12 mouse cellular contexts compared by ENCODE assay signal in genomic region chr5:37050521-37051373, GRCm38 (mm10). TPM values are rescaled to one million over a fixed set of nuclear protein-coding genes. Genes with fewer than 3 reads are reported as not detected.
DNase-seq lines count a peak whose midpoint lies in the region; ATAC-seq lines count a peak whose summit lies in the region.
"Had no signal": no experiment of that assay in that cellular context is flagged by ENCODE, and none has a peak within 500 bp of the region (broad histone marks: within the 10 kb centered on the region; RNA-seq: fewer than 3 reads in every experiment).

No protein-coding gene starts in this region.

- no peak for ATAC-seq in heart, embryonic 11.5 days (replicated peaks; ENCODE audit: insufficient number of reproducible peaks, low FRiP score, low TSS enrichment)
- ATAC-seq in forebrain, embryonic 13.5 days, result no peak
- no peak; the same call in 1 of the 2 replicates for ATAC-seq in midbrain, embryonic 16.5 days

- no peak overlapping the region for H3K27ac ChIP-seq in heart, embryonic 11.5 days (ENCODE audit: low read depth, low read length)
- H3K27ac ChIP-seq in forebrain, embryonic 13.5 days, result no peak overlapping the region
- H3K27ac ChIP-seq in midbrain, embryonic 16.5 days (ENCODE audit: low read length), result no peak overlapping the region
- H3K27ac ChIP-seq: heart, adult 2 months had no signal

- H3K4me2 ChIP-seq in heart, embryonic 11.5 days, result 0 out of 2 replicates have a peak overlapping the region, but pooled peaks have one; percentile 16
- no peak overlapping the region for H3K4me2 ChIP-seq in forebrain, embryonic 13.5 days
- H3K4me2 ChIP-seq in midbrain, embryonic 16.5 days (ENCODE audit: low read length), result no peak overlapping the region

- no peak for DNase-seq in heart, postnatal 36 days
- DNase-seq in 416B (ENCODE audit: low read depth), result peak; percentile 81
- DNase-seq in brain, adult 2 months (ENCODE audit: low read depth, low spot score), result peak; percentile 70
- peak; percentile 64 for DNase-seq in naive thymus-derived CD4-positive, alpha-beta T cell, adult 2 months (ENCODE audit: low read depth)
- no peak for DNase-seq in right cerebral cortex, postnatal 25 days
- DNase-seq: cerebellum, adult 18-20 months; heart, adult 2 months had no signal

- no peak overlapping the region for H3K9ac ChIP-seq in heart, embryonic 11.5 days (ENCODE audit: low read depth, low read length)
- no peak overlapping the region for H3K9ac ChIP-seq in forebrain, embryonic 13.5 days
- no peak overlapping the region for H3K9ac ChIP-seq in midbrain, embryonic 16.5 days (ENCODE audit: low read depth, low read length)

- intact Hi-C loops in heart, postnatal 36 days (cut with DNase I), result no loop called here

- H3K9me3 ChIP-seq in heart, embryonic 11.5 days (replicated peaks; ENCODE audit: control insufficient read depth, low read length), result no peaks in the 10 kb centered on the region
- H3K9me3 ChIP-seq in forebrain, embryonic 13.5 days (replicated peaks), result no peaks in the 10 kb centered on the region
- H3K9me3 ChIP-seq in midbrain, embryonic 16.5 days (replicated peaks; ENCODE audit: control insufficient read depth, low read length, poor library complexity, severe bottlenecking), result no peaks in the 10 kb centered on the region

- H3K27me3 ChIP-seq in heart, embryonic 11.5 days (ENCODE audit: control insufficient read depth, insufficient read depth, low read length), result peaks cover 2% of the 10 kb centered on the region
- H3K27me3 ChIP-seq in forebrain, embryonic 13.5 days, result no peaks in the 10 kb centered on the region
- H3K27me3 ChIP-seq in midbrain, embryonic 16.5 days (ENCODE audit: control insufficient read depth, insufficient read depth, low read depth, low read length), result no peaks in the 10 kb centered on the region

- 37% methylated on average over 9 of the region's 9 CpGs for WGBS in heart, embryonic 11.5 days (ENCODE audit: insufficient replicate concordance)
- 55% methylated on average over 9 of the region's 9 CpGs for whole genome bisulfite sequencing in forebrain, embryonic 13.5 days
- 47% methylated on average over 9 of the region's 9 CpGs for WGBS in midbrain, embryonic 16.5 days

- H3K36me3 ChIP-seq in heart, embryonic 11.5 days (ENCODE audit: control insufficient read depth, insufficient read depth, low read length), result no peaks in the 10 kb centered on the region
- H3K36me3 ChIP-seq in forebrain, embryonic 13.5 days (ENCODE audit: poor library complexity, severe bottlenecking), result no peaks in the 10 kb centered on the region
- no peaks in the 10 kb centered on the region for H3K36me3 ChIP-seq in midbrain, embryonic 16.5 days (ENCODE audit: control insufficient read depth, insufficient read depth, low read length)

- H3K4me1 ChIP-seq in heart, embryonic 11.5 days (ENCODE audit: control insufficient read depth, insufficient read depth, low read length), result 0 out of 2 replicates have a peak, but pooled peaks cover 3% of the 10 kb centered on the region
- peaks cover 19% of the 10 kb centered on the region; the same call in 1 of the 2 replicates for H3K4me1 ChIP-seq in forebrain, embryonic 13.5 days
- peaks cover 12% of the 10 kb centered on the region for H3K4me1 ChIP-seq in midbrain, embryonic 16.5 days (ENCODE audit: control insufficient read depth, insufficient read depth, low read length)

- no peak overlapping the region for H3K4me3 ChIP-seq in heart, embryonic 11.5 days (ENCODE audit: low read depth, low read length)
- no peak overlapping the region for H3K4me3 ChIP-seq in forebrain, embryonic 13.5 days
- no peak overlapping the region for H3K4me3 ChIP-seq in midbrain, embryonic 16.5 days (ENCODE audit: low read depth, low read length)
- H3K4me3 ChIP-seq: heart, adult 2 months had no signal

RNA-seq across cellular contexts. Expression of gene Gm1043, which starts 34.4 kb away (rescaled TPM):
- not detected in 2 replicates for polyA plus RNA-seq in heart, embryonic 11.5 days (2014; fragmentation: Nextera tagmentation; extraction: Ambion mirVana)
- not detected for total RNA-seq in heart, postnatal 36 days (2021)
- 0.40 and 0.68 TPM in 2 replicates for polyA plus RNA-seq in forebrain, embryonic 13.5 days (2015; fragmentation: Nextera tagmentation; extraction: Ambion mirVana)
- 2.3 and 3.0 TPM in 2 replicates for polyA plus RNA-seq in midbrain, embryonic 16.5 days (2015; fragmentation: Nextera tagmentation; extraction: Ambion mirVana)
- total RNA-seq: heart, adult 2 months; liver, adult 2 months had no signal
- polyA plus RNA-seq: C2C12; heart, adult 2 months had no signal

Comparison
In these comparisons a context has a peak if more than half of its experiments do, and no peak if none do; other contexts are left out.
1. DNase-seq: peak in 416B (single experiment), brain, adult 2 months (single experiment) and naive thymus-derived CD4-positive, alpha-beta T cell, adult 2 months (single experiment); none in heart, postnatal 36 days (0 of 2) and right cerebral cortex, postnatal 25 days (single experiment).